Mouse (Mus musculus) subcutaneous adipose tissue, adult 2 months (tissue): ENCODE results near the gene Cdip1. TPM values are rescaled to one million over a fixed set of nuclear protein-coding genes. Genes with fewer than 3 reads are reported as not detected.

Experiments used
- polyA plus RNA-seq: library from polyadenylated mRNA; depleted of rRNA; stranded (reverse); fragments of >200 nt; gene quantifications from 2 replicates; pipeline ENCODE4 v1.2.3, GENCODE M21; 2012; ENCODE audit warnings: low replicate concordance; rRNA removed

Cdip1 gene
- 88.3 and 114 TPM in 2 replicates for polyA plus RNA-seq

DNA sequence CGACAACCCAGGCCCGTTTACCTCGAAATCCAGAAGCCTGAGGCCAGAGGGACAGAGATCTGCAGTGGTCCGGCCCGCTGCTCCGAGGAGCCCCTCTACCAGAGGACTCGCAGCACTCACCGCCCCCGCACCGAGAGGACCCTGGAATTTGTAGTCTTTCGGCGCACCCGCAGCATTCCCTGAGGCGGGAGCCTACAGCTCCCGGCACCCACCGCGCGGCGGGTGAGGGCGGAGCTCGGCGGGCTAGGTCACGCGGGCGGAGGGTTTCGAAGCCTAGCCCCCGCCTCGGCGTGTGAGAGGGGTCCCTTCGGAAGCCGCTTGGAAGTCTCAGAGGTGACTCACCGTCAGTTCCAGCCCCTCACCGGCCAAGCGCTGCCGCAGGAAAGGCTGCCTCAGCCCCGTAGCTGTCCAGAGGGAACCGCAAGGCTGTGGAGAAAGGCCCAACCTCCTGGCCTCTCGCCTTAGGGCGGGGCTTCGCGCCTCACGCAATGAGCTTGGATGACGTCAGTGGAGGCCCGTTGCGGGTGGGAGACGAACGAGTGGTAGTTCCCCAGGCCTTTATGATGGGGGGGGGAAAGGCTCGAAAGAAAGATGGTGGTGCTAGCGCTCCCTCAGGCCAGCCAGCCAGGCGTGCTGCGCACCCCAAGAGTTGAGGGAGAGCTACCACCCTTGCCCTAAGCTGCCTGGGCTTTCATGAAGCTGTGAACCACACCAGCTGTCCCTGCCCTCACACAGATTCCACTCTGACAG, at the start of gene Cdip1:
Gene Cdip1 (minus strand): TSS at position 483 of the 750 bp plus-strand sequence.

GRCm38 (mm10) chr16:4835191-4835590, 45.1 kb upstream of the Cdip1 start, which contains the start of gene 4930562C15Rik:
4930562C15Rik (plus strand) TSS chr16:4835416.

DNA sequence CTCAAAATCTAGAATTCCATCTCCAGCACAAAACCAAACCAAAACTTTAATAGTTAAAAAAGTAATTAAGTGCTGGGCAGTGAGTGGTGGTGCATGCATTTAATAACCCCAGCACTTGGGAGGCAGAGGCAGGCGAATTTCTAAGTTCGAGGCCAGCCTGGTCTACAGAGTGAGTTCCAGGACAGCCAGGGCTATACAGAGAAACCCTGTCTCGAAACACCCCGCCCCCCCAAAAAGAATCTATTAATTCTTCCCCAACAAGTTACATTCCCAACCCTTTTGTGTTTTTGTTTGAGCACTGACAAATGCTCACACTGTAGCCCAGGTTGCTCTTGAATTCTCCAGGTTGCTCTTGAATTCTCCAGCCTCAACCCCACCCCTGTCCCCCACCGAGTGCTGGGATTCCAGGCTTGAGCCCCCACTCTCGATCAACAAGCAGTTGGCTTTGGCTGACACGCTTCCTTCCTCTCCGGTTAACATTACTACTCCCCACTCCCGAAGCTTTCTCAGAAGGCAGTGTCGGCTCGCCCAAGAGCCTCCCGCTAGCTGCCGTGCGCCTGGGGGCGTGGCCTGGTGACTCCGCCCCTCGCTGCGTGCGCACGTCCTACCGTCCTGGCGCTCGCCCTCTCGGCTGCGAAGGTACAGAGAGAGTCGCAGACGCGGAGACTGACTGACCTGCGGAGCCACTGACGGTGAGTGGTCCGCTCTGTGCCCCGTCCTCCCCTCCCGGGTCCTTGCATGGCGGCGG, 64.1 kb downstream of the Cdip1 start, which contains the start of gene Hmox2:
Gene Hmox2 (plus strand): TSS at position 582 of the 748 bp plus-strand sequence.

GRCm38 (mm10) chr16:4718753-4719518, 71.2 kb downstream of the Cdip1 start, which contains the start of gene Nmral1:
Nmral1 (minus strand) TSS chr16:4719356.

Other genes starting within 250 kb of the Cdip1 start
- 6.5 and 7.3 TPM in 2 replicates for gene Srl, start 248.5 kb downstream of the Cdip1 start, polyA plus RNA-seq
- 4.9 and 16.0 TPM in 2 replicates for gene Tfap4, start 230.4 kb downstream of the Cdip1 start, polyA plus RNA-seq
- 22.3 and 54.0 TPM in 2 replicates for gene Glis2, start 195.6 kb downstream of the Cdip1 start, polyA plus RNA-seq
- gene Pam16, start 165.3 kb downstream of the Cdip1 start, polyA plus RNA-seq, result 13.9 and 23.4 TPM in 2 replicates
- gene Vasn, start 150.4 kb downstream of the Cdip1 start, polyA plus RNA-seq, result 41.7 and 46.7 TPM in 2 replicates
- 39.1 and 49.0 TPM in 2 replicates for gene Dnaja3, start 150.3 kb downstream of the Cdip1 start, polyA plus RNA-seq
- 54.8 and 56.0 TPM in 2 replicates for gene Coro7, start 110.5 kb downstream of the Cdip1 start, polyA plus RNA-seq
- gene Nmral1, start 70.9 kb downstream of the Cdip1 start, polyA plus RNA-seq, result 11.5 and 16.7 TPM in 2 replicates
- 44.2 and 52.6 TPM in 2 replicates for gene Hmox2, start 63.9 kb downstream of the Cdip1 start, polyA plus RNA-seq
- not detected in 2 replicates for gene 4930562C15Rik, start 45.1 kb upstream of the Cdip1 start, polyA plus RNA-seq
- 50.1 and 59.8 TPM in 2 replicates for gene Ubald1, start 90.0 kb upstream of the Cdip1 start, polyA plus RNA-seq
- gene Mgrn1, start 96.0 kb upstream of the Cdip1 start, polyA plus RNA-seq, result 152 and 171 TPM in 2 replicates
- gene Nudt16l1, start 148.5 kb upstream of the Cdip1 start, polyA plus RNA-seq, result 111 and 113 TPM in 2 replicates
- 41.0 and 73.9 TPM in 2 replicates for gene Anks3, start 173.9 kb upstream of the Cdip1 start, polyA plus RNA-seq
- gene Sept12, start 207.6 kb upstream of the Cdip1 start, polyA plus RNA-seq, result not detected in 2 replicates
- 20.9 TPM in 1 of 2 replicates, not detected in the other for gene Smim22, start 217.0 kb upstream of the Cdip1 start, polyA plus RNA-seq
- 94.1 and 95.1 TPM in 2 replicates for gene Rogdi, start 223.3 kb upstream of the Cdip1 start, polyA plus RNA-seq